Mouse (Mus musculus) E14TG2a.4 (cell line): ENCODE data around the gene Rsf1.

Source experiments
- CTCF ChIP-seq: conservative IDR thresholded peaks from 2 replicates; pipeline ENCODE4 v1.5.1; 2014; ENCODE audit warnings: low read length
- NANOG ChIP-seq: IDR thresholded peaks from 2 replicates; pipeline ENCODE4 v1.6.1; 2014; ENCODE audit warnings: borderline replicate concordance, low read length, mixed read lengths

- TF ChIP-seq CTCF (no peak), NANOG (no peak)
These were observed 10.8 kb downstream of the Rsf1 start for GRCm38 (mm10) chr7:97590488-97590887.
